Mouse (Mus musculus): Measurements from ENCODE around the gene Mapk6. TPM values are rescaled to one million over a fixed set of nuclear protein-coding genes. Genes with fewer than 3 reads are reported as not detected.

The Mapk6 gene
- polyA plus RNA-seq, 1 experiment from 2014 or later: 177 TPM

GRCm38 (mm10) chr9:75334440-75334839 lies 75.4 kb downstream of the Mapk6 start:
- H3K36me3 ChIP-seq: peaks cover 67% of the 10 kb centered on the region
- WGBS: 81% methylated on average over 4 of the region's 4 CpGs
- ATAC-seq (ENCODE audit: low FRiP score, low read depth): no peak
- H3K4me1 ChIP-seq: no peaks in the 10 kb centered on the region
- no peaks in the 10 kb centered on the region for H3K9me3 ChIP-seq
- H3K4me3 ChIP-seq: no peak overlapping the region
- no peak overlapping the region for H3K9ac ChIP-seq (replicated peaks)
- no peak overlapping the region for H3K4me2 ChIP-seq (replicated peaks)
- no peak overlapping the region for H3K27ac ChIP-seq (replicated peaks)
- H3K27me3 ChIP-seq: no peaks in the 10 kb centered on the region

- Histone ChIP-seq H3K27me3 (no peaks in the 10 kb centered on the region), H3K9me3 (no peaks in the 10 kb centered on the region), H3K9ac (replicated peaks) (no peak overlapping the region), H3K4me2 (replicated peaks) (no peak overlapping the region), H3K4me3 (no peak overlapping the region), H3K4me1 (no peaks in the 10 kb centered on the region), H3K36me3 (peaks cover 45% of the 10 kb centered on the region), H3K27ac (replicated peaks) (no peak overlapping the region)
- 89% methylated on average over 8 of the region's 8 CpGs for WGBS
- ATAC-seq (ENCODE audit: low FRiP score, low read depth): no peak
These were observed 79.0 kb downstream of the Mapk6 start for GRCm38 (mm10) chr9:75330821-75331220.

GRCm38 (mm10) chr9:75328047-75328446 lies 81.8 kb downstream of the Mapk6 start:
- H3K27ac ChIP-seq (replicated peaks): no peak overlapping the region

GRCm38 (mm10) chr9:75322099-75322885 lies 87.5 kb downstream of the Mapk6 start:
- Histone ChIP-seq H3K27me3 (no peaks in the 10 kb centered on the region), H3K36me3 (peaks cover 11% of the 10 kb centered on the region; the same call in 1 of the 2 replicates), H3K27ac (replicated peaks) (no peak overlapping the region), H3K4me1 (0 out of 2 replicates have a peak, but pooled peaks cover 3% of the 10 kb centered on the region), H3K4me3 (no peak overlapping the region), H3K4me2 (replicated peaks) (no peak overlapping the region), H3K9ac (replicated peaks) (no peak overlapping the region), H3K9me3 (no peaks in the 10 kb centered on the region)
- ATAC-seq (ENCODE audit: low FRiP score, low read depth): no peak
- WGBS: 89% methylated on average over 13 of the region's 13 CpGs

More at GRCm38 (mm10) chr9:75328047-75328446, 81.8 kb downstream of the Mapk6 start:
- Histone ChIP-seq H3K4me2 (replicated peaks) (no peak overlapping the region), H3K9ac (replicated peaks) (no peak overlapping the region), H3K4me1 (no peaks in the 10 kb centered on the region), H3K27me3 (no peaks in the 10 kb centered on the region), H3K4me3 (no peak overlapping the region), H3K36me3 (peaks cover 23% of the 10 kb centered on the region; the same call in 1 of the 2 replicates), H3K9me3 (no peaks in the 10 kb centered on the region)
- no peak for ATAC-seq (ENCODE audit: low FRiP score, low read depth)
- 95% methylated on average over 3 of the region's 3 CpGs for WGBS

- Histone ChIP-seq H3K27me3 (no peaks in the 10 kb centered on the region), H3K9me3 (no peaks in the 10 kb centered on the region), H3K4me2 (replicated peaks) (no peak overlapping the region), H3K9ac (replicated peaks) (no peak overlapping the region), H3K4me1 (peaks cover 16% of the 10 kb centered on the region), H3K36me3 (0 out of 2 replicates have a peak, but pooled peaks cover 6% of the 10 kb centered on the region), H3K27ac (replicated peaks) (no peak overlapping the region), H3K4me3 (no peak overlapping the region)
- WGBS: 86% methylated on average over 3 of the region's 3 CpGs
- no peak for ATAC-seq (ENCODE audit: low FRiP score, low read depth)
These were observed 90.4 kb downstream of the Mapk6 start for GRCm38 (mm10) chr9:75319365-75319764.

Other genes with a start within 250 kb of the Mapk6 start
- 0.98 and 1.8 TPM in 2 replicates for gene Myo5c, start 178.0 kb downstream of the Mapk6 start, polyA plus RNA-seq (2016; fragmentation: Nextera tagmentation; extraction: Ambion mirVana)
- gene Gnb5, start 103.7 kb downstream of the Mapk6 start, polyA plus RNA-seq (2016; fragmentation: Nextera tagmentation; extraction: Ambion mirVana): 33.8 and 36.0 TPM in 2 replicates
- not detected in 2 replicates for gene Bcl2l10, start 62.2 kb downstream of the Mapk6 start, polyA plus RNA-seq (2016; fragmentation: Nextera tagmentation; extraction: Ambion mirVana)
- gene Leo1, start 31.5 kb upstream of the Mapk6 start, polyA plus RNA-seq (2016; fragmentation: Nextera tagmentation; extraction: Ambion mirVana): 51.3 and 51.6 TPM in 2 replicates
- gene Tmod3, start 149.7 kb upstream of the Mapk6 start, polyA plus RNA-seq (2016; fragmentation: Nextera tagmentation; extraction: Ambion mirVana): 76.4 and 80.8 TPM in 2 replicates
- 108 and 111 TPM in 2 replicates for gene Tmod2, start 201.3 kb upstream of the Mapk6 start, polyA plus RNA-seq (2016; fragmentation: Nextera tagmentation; extraction: Ambion mirVana)
- 12.9 and 14.5 TPM in 2 replicates for gene Lysmd2, start 215.7 kb upstream of the Mapk6 start, polyA plus RNA-seq (2016; fragmentation: Nextera tagmentation; extraction: Ambion mirVana)

Measured in midbrain, embryonic 12.5 days (tissue).